Mouse (Mus musculus) retina, embryonic 14.5 days (tissue): ENCODE measurements around the gene Slc25a21.

Experiments used
- DNase-seq: peaks from one replicate; pipeline ENCODE4 v3.0.0-alpha.2; 2015; ENCODE audit warnings: low spot score

The Slc25a21 gene

DNA sequence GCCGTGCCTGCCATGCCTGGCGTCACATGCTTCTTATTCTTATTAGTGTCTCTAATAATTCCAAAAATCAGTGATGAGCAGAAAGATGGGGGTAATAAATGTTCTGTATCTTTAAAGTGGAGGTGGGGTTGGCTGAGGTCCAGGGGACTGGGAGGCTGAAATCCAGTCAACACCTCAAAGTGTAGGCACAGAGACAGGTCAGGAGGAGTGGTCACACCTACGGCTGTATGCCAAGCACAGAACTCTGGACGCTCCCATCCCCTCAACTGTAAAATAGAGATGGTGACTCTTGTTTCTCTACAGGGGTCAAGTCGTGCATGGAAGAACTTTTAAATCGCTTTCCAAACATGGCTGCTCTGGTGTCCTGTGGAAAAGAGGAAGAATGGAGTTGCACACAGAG lies 429.8 kb downstream of the Slc25a21 start:
- no peak for DNase-seq

DNA sequence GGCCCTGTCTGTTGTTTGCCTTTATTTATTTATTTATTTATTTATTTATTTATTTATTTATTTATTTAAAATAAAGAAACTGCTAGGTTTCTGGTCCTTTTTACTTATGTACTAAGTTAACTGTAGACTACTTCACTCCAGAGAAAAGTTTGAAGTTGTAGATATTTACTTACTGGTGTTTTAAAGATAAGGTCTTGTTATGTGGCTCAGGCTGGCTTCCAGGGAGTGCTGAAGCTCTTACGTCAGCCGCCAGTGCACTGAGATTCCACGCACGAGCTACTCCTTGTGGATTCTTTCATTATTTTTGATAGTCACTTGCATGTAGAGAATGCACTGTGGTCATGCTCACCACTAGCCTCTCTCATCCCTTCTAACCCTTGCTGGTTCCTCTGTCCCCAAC lies 460.2 kb downstream of the Slc25a21 start:
- DNase-seq, result no peak

DNA sequence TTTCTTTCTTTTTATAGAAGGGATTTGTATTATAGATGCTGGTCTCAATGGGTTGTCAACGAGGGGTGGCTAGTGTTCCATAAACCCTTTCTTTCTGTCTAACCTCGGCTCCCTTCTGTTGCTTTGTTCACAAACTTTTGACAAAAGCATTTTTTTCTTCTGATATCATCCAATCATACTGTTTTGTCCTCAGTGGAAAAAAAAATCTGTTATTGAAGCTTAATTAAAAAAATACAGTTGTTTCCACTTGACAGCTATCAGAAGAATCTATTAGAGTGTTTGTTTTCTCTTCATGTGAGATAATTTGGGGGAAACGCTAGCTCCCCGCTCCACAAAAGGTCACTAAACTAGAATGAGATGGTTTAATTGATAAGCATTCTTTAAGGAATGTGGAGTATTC lies 469.6 kb downstream of the Slc25a21 start:
- DNase-seq, result no peak

DNA sequence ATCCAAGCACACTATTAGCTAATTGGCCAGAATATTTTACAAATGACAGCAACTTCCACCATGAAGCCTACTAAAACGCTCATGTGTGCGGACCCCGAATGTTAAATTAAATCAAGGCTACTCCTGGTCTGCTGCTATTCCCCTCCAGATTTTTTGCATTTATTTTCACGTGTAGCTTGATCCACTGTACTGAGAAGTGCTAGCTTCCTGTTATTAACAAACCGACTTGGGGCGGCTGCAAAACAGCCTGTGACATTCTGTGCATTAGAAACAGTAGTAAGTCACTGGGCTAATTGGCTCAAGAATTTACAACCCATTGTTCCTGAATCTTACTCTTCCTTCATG lies 478.6 kb downstream of the Slc25a21 start:
- DNase-seq, result no peak

DNA sequence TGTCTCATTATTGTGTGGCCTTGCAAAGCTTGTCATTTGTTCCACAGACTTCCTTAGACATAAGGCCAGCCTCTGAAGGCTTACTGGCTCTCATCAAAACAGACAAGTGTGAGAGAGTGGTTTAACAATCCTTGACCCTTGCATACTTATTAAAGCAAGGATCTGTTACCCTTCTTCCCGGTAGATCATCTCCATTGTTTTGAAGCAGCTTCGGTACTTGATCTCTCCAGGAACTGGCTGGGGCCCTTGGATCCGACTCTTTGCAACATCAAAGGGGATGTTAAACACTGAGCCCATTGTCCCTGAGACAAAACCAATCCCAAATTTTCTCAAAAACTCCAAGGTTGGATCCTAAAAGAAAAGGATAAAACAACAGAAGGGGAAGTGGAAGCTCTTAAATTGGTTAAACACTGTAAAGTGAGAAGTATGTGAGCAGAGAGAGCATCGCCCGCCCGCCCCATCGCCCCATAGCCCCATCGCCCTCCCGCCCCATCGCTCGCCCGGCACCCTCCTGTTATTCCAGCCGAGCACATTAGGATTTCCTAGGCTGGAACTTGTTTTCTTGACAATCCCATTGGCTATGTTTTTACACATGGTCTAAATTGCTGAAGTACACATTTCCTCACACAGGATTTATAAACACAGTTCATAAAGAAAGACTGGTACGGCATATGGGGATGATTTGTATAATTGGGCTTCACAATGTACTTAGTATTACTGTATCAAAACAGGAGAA lies 479.1 kb downstream of the Slc25a21 start:
- peak; percentile 9 for DNase-seq

DNA sequence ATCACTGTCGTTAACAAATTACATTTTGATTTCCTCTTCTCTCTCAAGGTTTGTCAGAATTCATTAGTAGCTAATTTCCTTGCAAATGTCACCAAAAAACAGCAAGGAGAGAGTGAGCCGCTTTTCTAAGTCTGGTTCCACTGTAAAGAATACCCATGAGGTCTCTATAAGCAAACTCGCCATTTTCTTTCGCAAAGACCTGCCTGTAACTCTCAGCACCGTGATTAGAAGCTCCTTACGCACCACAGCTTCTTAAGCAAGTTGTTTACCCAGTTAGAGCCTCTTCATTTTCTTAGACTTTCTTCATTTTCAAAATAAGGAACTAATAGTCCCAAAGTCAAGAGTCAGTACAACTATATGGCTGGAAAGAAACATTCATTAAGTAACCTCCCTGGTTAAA lies 496.3 kb downstream of the Slc25a21 start:
- DNase-seq, result peak; percentile 29

DNA sequence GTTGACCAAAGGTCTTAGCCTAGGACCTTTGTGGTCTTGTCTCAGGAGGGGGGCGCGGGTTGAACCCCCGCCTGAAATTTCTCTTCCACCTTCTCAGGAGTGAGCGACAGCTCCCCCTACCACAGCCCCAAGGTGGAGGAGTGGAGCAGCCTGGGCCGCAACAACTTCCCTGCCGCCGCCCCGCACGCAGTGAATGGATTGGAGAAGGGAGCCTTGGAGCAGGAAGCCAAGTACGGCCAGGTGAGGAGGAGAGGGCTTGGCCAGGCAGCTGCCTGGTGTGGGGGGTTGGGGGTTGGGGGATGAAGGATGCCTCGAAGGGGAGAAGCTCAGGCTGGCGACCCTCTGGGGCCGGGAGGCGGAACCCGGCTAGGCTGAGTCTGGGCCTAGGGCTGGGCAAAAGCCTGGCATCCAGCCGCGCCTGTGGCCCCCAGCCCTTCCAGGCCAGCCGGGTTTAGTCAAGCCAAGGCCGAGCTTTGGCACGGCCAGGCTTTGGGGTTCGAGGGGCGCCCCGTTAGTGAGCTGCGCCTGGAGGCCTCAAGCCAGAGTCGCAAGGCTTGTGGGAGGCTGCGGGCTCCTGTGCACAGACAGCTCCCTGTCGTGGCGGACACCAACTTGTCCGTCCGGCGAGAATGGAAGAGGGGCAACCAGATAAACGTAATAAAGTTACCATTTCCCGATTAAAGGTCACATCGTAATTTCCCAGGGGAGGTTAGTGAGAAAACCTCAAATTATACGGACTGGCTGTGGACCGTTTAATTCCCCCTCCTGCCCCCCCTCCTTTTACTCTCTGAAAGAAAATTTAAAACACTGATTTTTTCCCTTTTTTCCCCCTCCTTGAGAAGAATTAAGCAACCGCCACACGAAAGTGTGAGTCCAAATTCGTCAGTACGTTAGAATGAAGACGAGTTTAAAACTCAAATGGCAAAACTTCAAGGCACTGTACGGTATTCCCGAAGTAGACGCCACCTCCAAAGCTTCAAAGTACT lies 497.1 kb downstream of the Slc25a21 start:
- peak; percentile 32 for DNase-seq

DNA sequence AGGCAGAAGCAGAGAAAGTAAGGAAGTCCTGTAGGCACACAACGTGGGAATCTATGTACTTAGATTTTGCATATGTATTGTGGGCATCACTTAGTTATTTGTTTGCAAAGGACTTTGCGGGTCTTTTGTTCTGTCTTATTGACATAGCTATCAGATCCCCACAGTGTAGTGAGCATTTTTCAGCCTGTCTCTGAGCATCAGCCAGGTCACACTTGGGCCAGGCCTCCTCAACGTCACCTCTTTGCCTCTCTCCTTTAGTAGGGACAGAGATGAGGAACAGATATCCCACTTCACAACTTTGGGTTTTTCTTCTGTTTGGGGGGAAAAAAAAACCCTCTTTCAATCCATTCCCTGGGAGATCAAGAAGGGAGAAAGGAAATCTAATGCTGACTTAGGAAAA lies 497.9 kb downstream of the Slc25a21 start:
- DNase-seq, result peak; percentile 39

DNA sequence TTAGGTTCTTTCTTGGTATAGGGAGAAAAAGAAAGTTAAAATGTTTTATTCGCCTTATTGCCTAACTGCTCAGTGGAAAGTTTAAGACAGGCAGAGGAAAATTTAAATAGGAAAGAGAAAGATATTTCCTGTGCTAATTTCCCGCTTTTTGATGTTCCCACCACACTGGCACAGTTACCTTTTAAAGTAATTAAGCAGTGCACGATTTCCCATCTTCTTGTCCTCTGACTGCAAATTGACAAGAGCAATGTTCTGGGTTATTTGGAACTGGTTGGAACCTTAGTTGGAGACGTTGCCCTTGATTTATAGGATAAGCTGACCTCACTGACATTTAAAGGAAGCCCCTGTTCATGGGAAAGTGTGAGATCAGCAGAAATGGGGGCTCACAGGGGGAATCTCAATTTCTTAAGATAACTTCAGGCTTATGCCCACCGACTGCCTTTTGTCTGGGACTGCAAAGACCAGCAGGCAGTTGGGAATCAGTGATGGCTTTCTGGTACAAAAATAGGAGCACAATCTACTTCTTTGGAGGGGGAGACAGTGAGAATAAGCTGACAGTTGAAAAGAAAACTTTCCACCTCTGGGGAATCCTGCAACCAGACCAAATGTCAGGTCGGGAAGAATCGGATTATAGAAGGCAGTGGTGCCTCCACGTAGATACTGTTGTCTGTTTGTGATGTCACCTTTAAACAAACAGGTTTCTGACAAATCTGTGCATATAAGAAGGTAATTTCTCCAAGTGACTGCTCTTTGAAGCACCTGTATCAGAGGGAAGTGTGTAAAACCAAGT lies 498.9 kb downstream of the Slc25a21 start:
- DNase-seq, result peak; percentile 33

DNA sequence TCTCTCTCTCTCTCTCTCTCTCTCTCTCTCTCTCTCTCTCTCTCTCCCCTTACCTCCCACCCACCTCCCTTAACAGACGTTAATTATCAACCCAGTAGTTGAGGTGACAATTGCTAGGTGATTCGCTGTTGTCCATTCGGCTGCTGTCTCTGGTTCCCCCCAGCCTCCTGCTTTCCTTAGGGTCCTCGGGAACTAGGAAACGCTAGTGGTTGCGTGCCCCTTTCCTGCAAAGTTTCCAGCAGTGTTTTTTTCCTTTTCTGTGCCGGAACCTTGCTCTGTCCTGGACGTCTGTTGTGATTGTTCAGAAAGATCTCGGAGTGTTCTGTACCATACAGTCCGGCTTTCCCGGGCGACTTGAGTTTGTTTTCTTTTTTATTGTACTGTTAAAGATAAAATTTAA lies 499.5 kb downstream of the Slc25a21 start:
- DNase-seq, result peak; percentile 32

DNA sequence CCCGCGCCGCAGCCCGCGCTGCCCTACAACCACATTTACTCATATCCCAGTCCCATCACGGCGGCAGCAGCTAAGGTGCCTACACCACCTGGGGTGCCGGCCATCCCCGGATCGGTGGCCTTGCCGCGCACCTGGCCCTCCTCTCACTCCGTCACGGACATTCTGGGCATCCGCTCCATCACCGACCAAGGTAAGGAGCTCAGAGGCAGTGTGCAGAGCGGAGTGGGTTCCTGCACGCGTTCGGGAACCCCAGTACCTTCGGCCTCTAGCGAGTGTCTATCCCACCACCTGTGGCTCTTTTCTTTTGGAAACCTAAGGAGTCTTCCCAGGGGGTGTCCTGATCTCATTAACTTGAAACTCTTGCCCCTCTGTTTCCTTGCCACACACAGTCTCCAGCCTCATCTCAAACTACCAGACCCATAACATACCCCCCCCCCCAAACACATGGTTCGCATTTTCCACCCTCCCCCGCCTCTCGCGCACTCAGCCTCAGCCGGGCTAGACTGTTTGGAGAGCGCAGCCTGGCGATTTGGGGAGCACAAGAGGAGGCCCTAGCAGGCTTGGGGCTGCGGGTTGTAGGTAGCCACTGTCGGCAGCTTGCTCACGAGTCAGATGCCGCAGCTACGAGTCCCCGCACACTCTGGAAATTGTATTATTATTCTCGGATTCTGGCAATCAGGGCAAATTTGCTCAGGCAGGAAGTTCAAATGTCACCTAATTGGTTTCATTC lies 500.1 kb downstream of the Slc25a21 start:
- peak; percentile 46 for DNase-seq

DNA sequence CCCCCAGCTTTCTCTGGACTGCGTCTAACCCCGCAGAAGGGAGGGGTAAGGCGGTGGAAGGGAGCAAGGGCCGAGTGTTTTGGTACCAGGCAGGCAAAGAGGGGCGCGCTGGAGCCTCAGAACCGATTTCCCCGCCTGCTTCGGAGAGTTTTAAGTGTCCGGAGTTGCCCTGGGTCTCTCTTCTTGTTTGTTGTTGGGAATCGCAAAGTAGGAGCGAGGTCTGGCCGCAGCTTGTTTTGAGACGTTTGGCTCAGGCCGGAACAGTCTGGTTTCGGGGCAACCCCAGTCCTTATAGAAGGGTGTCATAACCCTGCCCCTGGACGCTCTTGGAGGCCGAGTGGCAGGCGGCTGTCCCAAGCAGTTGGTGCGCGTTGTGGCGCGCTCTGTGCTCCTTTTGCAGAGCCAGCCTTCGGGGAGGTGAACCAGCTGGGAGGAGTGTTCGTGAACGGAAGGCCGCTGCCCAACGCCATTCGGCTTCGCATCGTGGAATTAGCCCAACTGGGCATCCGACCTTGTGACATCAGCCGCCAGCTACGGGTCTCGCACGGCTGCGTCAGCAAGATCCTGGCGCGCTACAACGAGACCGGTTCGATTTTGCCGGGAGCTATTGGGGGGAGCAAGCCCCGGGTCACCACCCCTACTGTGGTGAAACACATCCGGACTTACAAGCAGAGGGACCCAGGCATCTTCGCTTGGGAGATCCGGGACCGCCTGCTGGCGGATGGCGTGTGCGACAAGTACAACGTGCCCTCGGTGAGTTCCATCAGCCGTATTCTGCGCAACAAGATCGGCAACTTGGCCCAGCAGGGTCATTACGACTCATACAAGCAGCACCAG lies 500.9 kb downstream of the Slc25a21 start:
- DNase-seq, result peak; percentile 41

DNA sequence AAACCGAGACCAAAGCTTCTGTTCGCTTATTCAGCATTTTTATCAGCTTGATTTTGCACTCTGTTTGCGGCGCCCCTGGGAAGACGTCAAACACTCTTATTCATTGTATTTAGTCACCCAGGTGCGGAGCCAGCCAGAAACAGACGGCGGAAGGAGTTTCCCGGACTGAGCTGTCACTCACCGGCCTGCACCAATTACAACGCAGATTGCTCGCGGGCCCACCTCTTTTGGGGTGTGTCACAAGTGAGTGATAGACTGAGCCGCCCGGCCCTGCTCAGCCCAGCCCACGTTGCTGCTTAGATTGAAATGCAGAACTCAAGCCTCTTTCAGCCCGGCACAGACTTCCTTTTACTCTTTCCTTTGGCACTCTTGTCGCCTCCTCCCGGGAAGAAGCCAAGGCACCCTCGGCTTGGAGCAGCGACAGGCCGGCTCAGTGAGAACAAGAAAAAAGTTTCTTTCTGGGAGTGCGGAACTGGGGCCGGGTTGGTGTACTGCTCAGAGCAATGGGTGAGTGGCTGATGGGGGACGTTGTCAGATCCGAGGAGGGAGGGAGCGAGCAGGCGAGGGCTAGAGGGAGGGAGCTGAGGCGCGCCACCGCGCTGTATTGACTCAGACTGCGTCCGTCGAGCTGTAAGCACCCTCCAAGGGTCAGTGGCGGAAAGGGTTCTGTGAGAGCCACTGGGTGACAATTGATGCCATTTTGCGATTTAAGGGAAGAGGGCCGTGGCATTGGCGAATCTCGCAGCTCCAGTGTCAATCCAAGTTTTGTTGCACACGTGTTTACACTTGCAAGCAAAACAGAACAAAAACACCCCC lies 501.7 kb downstream of the Slc25a21 start:
- peak; percentile 86 for DNase-seq

DNA sequence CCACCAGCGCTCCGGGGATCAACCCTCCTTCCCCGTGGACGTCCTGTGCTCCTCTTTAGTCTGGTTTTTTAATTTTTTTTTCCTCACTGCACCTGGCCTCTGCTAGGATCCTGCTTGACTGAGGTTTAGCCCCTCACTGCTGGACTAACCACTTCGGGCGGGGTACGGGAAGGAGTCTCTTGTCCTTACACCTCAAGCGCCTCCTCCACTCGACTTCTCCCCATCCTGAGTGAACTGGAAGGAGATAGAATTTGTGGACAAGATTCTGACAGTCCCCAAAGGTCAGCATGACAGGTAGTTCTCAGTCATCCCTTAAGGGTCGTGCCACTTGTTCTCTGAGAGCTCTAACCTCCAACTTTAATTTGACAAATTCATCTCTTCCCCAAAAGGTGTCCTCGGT lies 502.3 kb downstream of the Slc25a21 start:
- DNase-seq, result no peak

DNA sequence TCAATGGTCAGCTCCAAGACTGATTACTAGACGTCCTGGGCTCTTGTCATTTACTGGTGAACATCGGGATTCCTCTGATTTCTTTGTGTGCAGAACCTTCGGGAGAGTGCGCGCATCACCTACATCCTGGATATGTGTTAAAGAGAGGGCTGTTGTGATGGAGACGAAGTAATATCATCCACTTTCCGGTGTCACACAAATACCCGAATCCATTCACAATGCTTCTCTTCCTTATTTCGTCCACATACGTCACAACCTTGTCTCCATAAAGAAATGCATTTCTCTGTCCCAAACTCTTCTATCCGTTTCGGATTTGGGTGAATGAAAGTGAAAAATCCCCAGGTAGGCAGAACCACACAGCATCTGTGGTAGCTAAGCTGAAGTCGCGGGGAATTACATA lies 502.9 kb downstream of the Slc25a21 start:
- peak; percentile 24 for DNase-seq

DNA sequence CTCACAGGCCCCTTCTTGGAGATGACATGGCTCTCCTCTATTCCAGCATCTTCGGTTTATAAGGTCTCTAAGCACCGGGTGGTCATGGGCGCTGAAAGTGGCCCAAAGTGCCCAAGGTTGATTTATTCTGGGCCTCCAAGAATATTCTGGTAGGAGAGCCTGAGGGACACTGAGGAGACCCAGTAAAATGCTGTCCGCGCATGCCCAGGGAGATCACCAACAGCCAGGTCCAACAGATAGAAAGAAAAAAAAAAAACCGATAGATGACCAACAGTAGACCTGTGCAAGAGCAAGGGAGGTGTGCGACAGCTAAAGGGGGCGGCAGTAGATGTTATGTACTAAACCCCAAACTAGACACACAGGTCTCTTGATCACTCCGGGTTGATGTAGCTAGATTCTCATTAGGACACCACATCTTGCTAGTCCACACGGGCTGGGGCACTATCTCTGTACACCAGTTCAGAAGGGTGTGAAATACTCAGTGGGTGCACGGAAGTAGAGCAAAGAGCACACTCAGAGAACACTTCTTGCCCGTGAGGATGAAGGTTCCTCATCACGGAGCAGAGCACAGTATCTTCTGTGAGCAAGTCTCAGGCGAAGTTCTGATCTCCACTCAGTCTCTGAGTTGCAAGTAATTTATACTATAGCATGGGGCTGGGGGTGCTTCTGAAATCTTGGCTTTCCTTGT lies 503.7 kb downstream of the Slc25a21 start:
- no peak for DNase-seq

DNA sequence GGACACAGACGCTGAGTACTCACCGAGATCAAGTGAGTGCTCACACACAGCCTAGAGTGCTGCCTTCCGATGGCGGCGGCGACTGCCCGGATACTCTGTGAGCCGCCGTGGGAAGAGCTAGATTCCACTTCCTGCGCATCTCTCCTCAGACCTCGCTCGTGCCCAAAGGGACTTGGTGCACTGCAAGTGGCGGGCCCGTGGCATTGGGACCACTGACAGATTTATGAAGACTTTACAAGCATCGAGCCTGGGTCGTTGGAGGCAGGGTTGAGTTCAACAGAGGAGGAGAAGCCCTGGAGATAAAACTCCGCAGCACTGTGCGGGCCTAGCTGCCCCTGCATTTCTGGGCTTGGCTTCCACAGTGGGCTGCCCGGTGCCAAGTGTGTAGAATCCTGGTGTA lies 504.7 kb downstream of the Slc25a21 start:
- DNase-seq, result no peak

DNA sequence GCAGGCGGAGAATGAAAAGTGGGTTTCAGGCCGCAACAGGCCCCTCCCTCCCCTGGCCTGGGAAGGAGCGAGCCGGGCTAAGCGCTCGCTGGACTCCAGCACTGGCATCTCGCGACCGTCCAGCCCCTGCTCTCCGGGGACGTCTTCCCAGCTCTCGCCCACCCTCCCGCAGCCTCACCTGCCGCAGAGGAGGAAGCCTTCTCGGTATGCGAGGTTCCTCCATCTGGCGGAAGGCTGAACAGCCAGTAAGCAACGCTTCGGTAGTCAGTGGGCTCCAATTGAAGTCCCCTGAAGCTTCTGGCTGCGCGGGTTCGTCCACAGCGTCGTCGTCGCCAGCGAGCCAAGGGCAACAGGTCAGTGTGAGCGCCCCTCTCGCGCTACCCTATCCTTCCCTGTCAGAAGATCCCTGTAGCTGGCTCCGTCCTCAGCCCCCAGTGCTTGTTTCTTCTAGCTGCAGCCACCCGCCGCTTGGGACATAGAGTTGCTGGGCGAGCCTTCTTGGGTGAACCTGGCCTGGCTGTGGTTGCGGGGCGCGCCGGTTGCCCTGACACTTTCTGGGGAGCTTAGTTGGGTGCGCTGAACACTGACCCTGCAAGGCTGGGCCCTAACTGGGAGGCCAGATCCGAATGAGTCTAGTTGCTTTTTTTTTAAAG lies 505.7 kb downstream of the Slc25a21 start, which contains the start of gene Pax9:
Gene Pax9 (plus strand): TSS at position 341 of the 653 bp plus-strand sequence.
- peak; percentile 51 for DNase-seq

DNA sequence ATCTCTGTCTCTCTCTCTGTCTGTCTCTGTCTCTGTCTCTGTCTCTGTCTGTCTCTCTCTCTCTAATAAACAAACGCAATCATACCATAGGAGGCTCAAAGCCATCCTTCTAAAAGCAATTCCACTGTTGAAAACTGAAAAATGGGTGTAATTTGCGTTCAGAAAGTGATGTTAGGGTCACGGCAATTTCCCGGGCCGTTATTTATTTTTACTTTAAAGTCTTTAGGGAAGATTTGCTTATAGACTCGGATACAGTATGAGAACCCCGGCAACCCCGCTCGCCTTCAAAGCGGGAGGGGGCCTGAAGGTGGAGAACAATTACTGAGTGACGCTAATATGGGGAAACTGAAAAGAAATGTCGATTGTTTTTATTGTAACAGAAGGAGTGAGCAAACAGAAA lies 506.3 kb downstream of the Slc25a21 start:
- DNase-seq, result no peak
